Mouse (Mus musculus): Measurements from ENCODE around the gene Dera. TPM values are rescaled to one million over a fixed set of nuclear protein-coding genes. Genes with fewer than 3 reads are reported as not detected.

The Dera gene
- total and polyA plus RNA-seq, 3 experiments = 59.5 to 80.6 (median 78.0) TPM

DNA sequence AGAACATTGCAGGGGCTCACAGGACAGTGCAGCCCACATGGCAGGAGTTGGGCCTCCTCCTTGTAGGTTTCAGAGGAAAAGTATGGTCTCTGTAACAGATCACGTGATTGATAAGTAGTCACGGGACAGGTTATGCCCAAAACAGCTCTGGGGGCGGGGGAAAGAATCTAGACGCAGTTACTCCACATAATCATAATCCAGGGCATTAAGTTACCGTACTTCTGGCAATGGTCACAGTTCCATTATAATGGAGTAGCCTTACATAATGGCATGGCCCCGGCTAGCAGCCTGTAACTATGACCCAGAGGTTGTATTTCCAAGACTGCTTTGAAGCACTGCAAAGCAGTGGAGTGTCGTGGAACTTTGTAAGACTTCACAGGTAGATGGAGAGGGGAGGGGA, 49.8 kb downstream of the Dera start:
- no peaks in the 10 kb centered on the region for H3K27me3 ChIP-seq (replicated peaks)
- H3K9me3 ChIP-seq (replicated peaks; ENCODE audit: low read length) = peaks cover 8% of the 10 kb centered on the region
- no peak for DNase-seq (ENCODE audit: extremely low read depth)
- no peak overlapping the region for H3K4me2 ChIP-seq (ENCODE audit: insufficient read depth, low read depth, poor library complexity, severe bottlenecking)
- in situ Hi-C loops (cut with MboI; ENCODE audit: low pct_ligation_motif_present, low pct_unique_long_range_greater_than_20kb, low sequenced_read_pairs) (no loop called here), dilution Hi-C loops (cut with MboI; ENCODE audit: extremely low pct_ligation_motif_present, extremely low pct_unique_long_range_greater_than_20kb, low sequenced_read_pairs) (no loop called here)
- no peaks in the 10 kb centered on the region for H3K79me2 ChIP-seq (replicated peaks; ENCODE audit: control insufficient read depth, extremely low read depth, insufficient read depth, poor library complexity, severe bottlenecking)
- H3K36me3 ChIP-seq (replicated peaks in 1 of 2; ENCODE audit: control insufficient read depth in 1 of 2, insufficient read depth in 1 of 2, low read length in 1 of 2) = peaks cover 12 to 59% of the 10 kb centered on the region in 2 experiments
- no peak overlapping the region for H3K4me3 ChIP-seq (replicated peaks in 1 of 3; ENCODE audit: low read depth in 2 of 3, low read length in 2 of 3, poor library complexity in 1 of 3)
- TF ChIP-seq USF2 (conservative IDR thresholded peaks at IDR 0.05; ENCODE audit: low read depth, low read length) (no peak), HCFC1 (IDR thresholded peaks at IDR 0.05; ENCODE audit: low read depth, low read length) (no peak), MAZ (IDR thresholded peaks at IDR 0.05; ENCODE audit: low read depth, low read length) (no peak), RAD21 (IDR thresholded peaks at IDR 0.05; ENCODE audit: low read depth, low read length) (no peak), MYC (IDR thresholded peaks at IDR 0.05; ENCODE audit: low read depth, low read length) (no peak), UBTF (IDR thresholded peaks at IDR 0.05; ENCODE audit: low read depth, low read length) (no peak), JUN (IDR thresholded peaks at IDR 0.05; ENCODE audit: insufficient read depth, low read depth, low read length) (no peak), MAX (IDR thresholded peaks at IDR 0.05; ENCODE audit: low read length) (no peak)
- H3K9ac ChIP-seq (ENCODE audit: insufficient read depth, low read depth) = no peak overlapping the region
- peaks cover 0 to 8% of the 10 kb centered on the region in 2 experiments; a peak in 2 of 4 replicates for H3K4me1 ChIP-seq (ENCODE audit: control insufficient read depth in 1 of 2, insufficient read depth in 2 of 2)
- no peak overlapping the region for H3K27ac ChIP-seq (ENCODE audit: insufficient read depth, low read depth)

GRCm38 (mm10) chr6:137804606-137805005, 50.3 kb downstream of the Dera start:
- TF ChIP-seq JUND (conservative IDR thresholded peaks at IDR 0.05; ENCODE audit: low read depth, low read length) = no peak
- no peak for TF ChIP-seq POLR2A (IDR thresholded peaks at IDR 0.05; ENCODE audit: low read depth, low read length)
- TF ChIP-seq JUN (IDR thresholded peaks at IDR 0.05; ENCODE audit: insufficient read depth, low read depth, low read length) = no peak
- TF ChIP-seq ZKSCAN1 (IDR thresholded peaks at IDR 0.05; ENCODE audit: borderline replicate concordance, low read depth, low read length) = no peak
- no peak for TF ChIP-seq RCOR1 (conservative IDR thresholded peaks at IDR 0.05; ENCODE audit: low read depth, low read length)
- TF ChIP-seq SMC3 (IDR thresholded peaks at IDR 0.05; ENCODE audit: low read depth, low read length) = no peak
- TF ChIP-seq ZC3H11A (IDR thresholded peaks at IDR 0.05; ENCODE audit: low read depth, low read length) = no peak
- no peak for TF ChIP-seq BHLHE40 (IDR thresholded peaks at IDR 0.05; ENCODE audit: low read depth, low read length)
- no peak for TF ChIP-seq E2F4 (IDR thresholded peaks at IDR 0.05; ENCODE audit: insufficient replicate concordance, low read depth, low read length)
- TF ChIP-seq TBP (conservative IDR thresholded peaks at IDR 0.05; ENCODE audit: low read depth, low read length) = no peak
- TF ChIP-seq TCF12 (IDR thresholded peaks at IDR 0.05; ENCODE audit: low read depth, low read length) = no peak
- TF ChIP-seq PAX5 (IDR thresholded peaks at IDR 0.05; ENCODE audit: low read length) = no peak
- TF ChIP-seq HCFC1 (IDR thresholded peaks at IDR 0.05; ENCODE audit: low read depth, low read length) = no peak
- no peak for TF ChIP-seq USF2 (conservative IDR thresholded peaks at IDR 0.05; ENCODE audit: low read depth, low read length)
- TF ChIP-seq RAD21 (IDR thresholded peaks at IDR 0.05; ENCODE audit: low read depth, low read length) = no peak
- TF ChIP-seq NRF1 (IDR thresholded peaks at IDR 0.05; ENCODE audit: low read depth, low read length) = no peak
- TF ChIP-seq ZNF384 (IDR thresholded peaks at IDR 0.05; ENCODE audit: low read depth, low read length) = no peak
- TF ChIP-seq CHD2 (IDR thresholded peaks at IDR 0.05; ENCODE audit: low read length) = no peak
- no peak for TF ChIP-seq GABPA (IDR thresholded peaks at IDR 0.05; ENCODE audit: insufficient replicate concordance, low read depth, low read length)
- TF ChIP-seq MAZ (IDR thresholded peaks at IDR 0.05; ENCODE audit: low read depth, low read length) = no peak
- in situ Hi-C loops (cut with MboI; ENCODE audit: low pct_ligation_motif_present, low pct_unique_long_range_greater_than_20kb, low sequenced_read_pairs) = no loop called here
- no peaks in the 10 kb centered on the region for H3K27me3 ChIP-seq (replicated peaks)
- DNase-seq (ENCODE audit: extremely low read depth) = no peak
- no peak overlapping the region for H3K4me3 ChIP-seq (replicated peaks in 1 of 3; ENCODE audit: low read depth in 2 of 3, low read length in 2 of 3, poor library complexity in 1 of 3)
- no peak overlapping the region for H3K27ac ChIP-seq (ENCODE audit: insufficient read depth, low read depth)
- dilution Hi-C loops (cut with MboI; ENCODE audit: extremely low pct_ligation_motif_present, extremely low pct_unique_long_range_greater_than_20kb, low sequenced_read_pairs) = no loop called here
- H3K9me3 ChIP-seq (replicated peaks; ENCODE audit: low read length) = peaks cover 7% of the 10 kb centered on the region
- peaks cover 11 to 56% of the 10 kb centered on the region in 2 experiments for H3K36me3 ChIP-seq (replicated peaks in 1 of 2; ENCODE audit: control insufficient read depth in 1 of 2, insufficient read depth in 1 of 2, low read length in 1 of 2)
- H3K4me2 ChIP-seq (ENCODE audit: insufficient read depth, low read depth, poor library complexity, severe bottlenecking) = no peak overlapping the region
- no peaks in the 10 kb centered on the region for H3K79me2 ChIP-seq (replicated peaks; ENCODE audit: control insufficient read depth, extremely low read depth, insufficient read depth, poor library complexity, severe bottlenecking)
- H3K4me1 ChIP-seq (ENCODE audit: control insufficient read depth in 1 of 2, insufficient read depth in 2 of 2) = peaks cover 0 to 8% of the 10 kb centered on the region in 2 experiments; a peak in 2 of 4 replicates
- H3K9ac ChIP-seq (ENCODE audit: insufficient read depth, low read depth) = no peak overlapping the region
